Mouse (Mus musculus): ENCODE results near the gene Tbpl1.

DNA sequence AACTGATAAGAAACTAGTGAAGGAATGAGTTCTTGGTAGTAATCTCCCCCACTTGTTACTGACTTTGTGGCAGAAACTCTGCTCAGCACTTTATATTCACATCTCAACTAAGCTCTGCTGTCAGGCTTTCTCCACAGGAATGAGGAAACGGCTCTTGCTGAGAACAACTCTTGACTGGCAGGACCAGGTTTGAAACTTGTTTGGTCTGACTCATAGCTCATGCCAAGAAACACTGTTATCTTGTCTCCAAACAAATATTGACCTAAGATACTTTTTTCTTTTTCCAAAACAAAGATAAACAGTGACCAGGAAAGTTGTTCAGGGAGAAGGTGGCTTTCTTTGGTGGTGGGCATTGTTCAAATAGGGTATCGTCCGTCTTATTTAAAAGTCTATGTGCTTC, 42.9 kb upstream of the Tbpl1 start:
- TF ChIP-seq POLR2A (IDR thresholded peaks at IDR 0.05; ENCODE audit: low read depth, low read length) (no peak), CTCF (conservative IDR thresholded peaks at IDR 0.05; ENCODE audit: insufficient read depth, insufficient read length, low read depth, low read length) (no peak)
